ENCODE assay signal across 21 mouse cellular contexts in the genomic region with DNA sequence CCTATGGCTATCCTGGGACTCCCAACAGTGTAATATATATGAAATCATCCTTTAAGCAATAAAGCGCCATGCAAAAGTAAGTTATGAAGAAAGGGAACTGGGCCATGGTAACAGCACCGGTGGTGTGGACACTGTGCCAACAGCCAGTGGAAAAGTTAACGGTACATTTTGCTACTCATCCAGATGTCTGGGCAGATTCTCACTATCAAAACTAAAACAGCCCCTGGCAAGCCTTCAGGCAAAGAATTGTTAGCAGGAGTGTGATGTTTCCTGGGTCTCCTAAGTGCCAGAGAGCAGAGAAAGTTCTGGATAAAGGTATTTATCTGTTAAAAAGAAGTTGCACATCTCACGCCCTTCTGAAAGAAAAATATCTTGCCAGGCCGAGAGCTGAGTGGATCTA.
DNase-seq lines count a peak whose midpoint lies in the region; ATAC-seq lines count a peak whose summit lies in the region.
"Had no signal": no experiment of that assay in that cellular context is flagged by ENCODE, and none has a peak within 500 bp of the region (broad histone marks: within the 10 kb centered on the region; RNA-seq: fewer than 3 reads in every experiment).

No protein-coding gene starts in this region.

- no peak overlapping the region for H3K4me3 ChIP-seq in liver, embryonic 13.5 days (replicated peaks)
- H3K4me3 ChIP-seq in liver, embryonic 16.5 days (ENCODE audit: low read depth, low read length) = no peak overlapping the region
- no peak overlapping the region for H3K4me3 ChIP-seq in kidney, embryonic 16.5 days (ENCODE audit: low read length)
- H3K4me3 ChIP-seq: embryonic facial prominence, embryonic 12.5 days; limb, embryonic 12.5 days; neural tube, embryonic 12.5 days had no signal

- H3K27me3 ChIP-seq in liver, embryonic 13.5 days = no peaks in the 10 kb centered on the region
- H3K27me3 ChIP-seq in liver, embryonic 16.5 days (ENCODE audit: control insufficient read depth, insufficient read depth, low read depth, low read length) = no peaks in the 10 kb centered on the region
- H3K27me3 ChIP-seq in kidney, embryonic 16.5 days (ENCODE audit: insufficient read depth, low read length) = no peaks in the 10 kb centered on the region
- H3K27me3 ChIP-seq: CH12.LX; embryonic facial prominence, embryonic 12.5 days; neural tube, embryonic 12.5 days had no signal

- H3K27ac ChIP-seq in liver, embryonic 13.5 days = no peak overlapping the region
- H3K27ac ChIP-seq in liver, embryonic 16.5 days (ENCODE audit: low read length) = no peak overlapping the region
- no peak overlapping the region for H3K27ac ChIP-seq in kidney, embryonic 16.5 days (ENCODE audit: low read length)
- H3K27ac ChIP-seq: embryonic facial prominence, embryonic 12.5 days; limb, embryonic 12.5 days; neural tube, embryonic 12.5 days had no signal

- H3K9ac ChIP-seq in liver, embryonic 13.5 days = no peak overlapping the region
- no peak overlapping the region for H3K9ac ChIP-seq in liver, embryonic 16.5 days (ENCODE audit: low read depth, low read length)
- H3K9ac ChIP-seq in kidney, embryonic 16.5 days (replicated peaks; ENCODE audit: low read length) = no peak overlapping the region
- H3K9ac ChIP-seq: embryonic facial prominence, embryonic 12.5 days; limb, embryonic 12.5 days; neural tube, embryonic 12.5 days had no signal

- peak; percentile 61 for ATAC-seq in liver, embryonic 13.5 days (ENCODE audit: low read depth)
- ATAC-seq in erythroblast, adult 5-6 weeks (replicated peaks; ENCODE audit: low FRiP score, poor library complexity, severe bottlenecking) = peak; percentile 65
- ATAC-seq in liver, embryonic 16.5 days (ENCODE audit: low read depth) = peak; percentile 65
- no peak for ATAC-seq in kidney, embryonic 16.5 days (ENCODE audit: low FRiP score, low TSS enrichment)
- ATAC-seq: forebrain, embryonic 16.5 days; hindbrain, embryonic 16.5 days; intestine, embryonic 16.5 days had no signal

- H3K36me3 ChIP-seq in liver, embryonic 13.5 days = no peaks in the 10 kb centered on the region
- no peaks in the 10 kb centered on the region for H3K36me3 ChIP-seq in liver, embryonic 16.5 days (ENCODE audit: control insufficient read depth, insufficient read depth)
- no peaks in the 10 kb centered on the region for H3K36me3 ChIP-seq in kidney, embryonic 16.5 days (ENCODE audit: insufficient read depth, low read length)
- H3K36me3 ChIP-seq: embryonic facial prominence, embryonic 12.5 days; limb, embryonic 12.5 days; neural tube, embryonic 12.5 days had no signal

- DNase-seq in liver, embryonic 13.5 days = no peak
- DNase-seq in liver = no peak
- peak; percentile 55 for DNase-seq in MEL-GATA-1-ER (ENCODE audit: extremely low read depth, low read depth)
- DNase-seq in right cerebral cortex, adult 2 months (ENCODE audit: low spot score in 2 of 2) = no peak
- no peak for DNase-seq in layer of hippocampus, postnatal 10 days (ENCODE audit: low spot score in 2 of 2)
- DNase-seq: cerebellum, adult 9-11 months; heart, postnatal 10 days; lung, postnatal 10 days; right cerebral cortex, adult 18-20 months; spleen, adult 18-20 months had no signal

- H3K9me3 ChIP-seq in liver, embryonic 13.5 days (replicated peaks) = no peaks in the 10 kb centered on the region
- H3K9me3 ChIP-seq in liver, embryonic 16.5 days (replicated peaks; ENCODE audit: control insufficient read depth, low read length) = no peaks in the 10 kb centered on the region
- H3K9me3 ChIP-seq in kidney, embryonic 16.5 days (ENCODE audit: low read length) = no peaks in the 10 kb centered on the region
- H3K9me3 ChIP-seq: embryonic facial prominence, embryonic 12.5 days; limb, embryonic 12.5 days; neural tube, embryonic 12.5 days had no signal

- H3K4me2 ChIP-seq in liver, embryonic 13.5 days = no peak overlapping the region
- H3K4me2 ChIP-seq in liver, embryonic 16.5 days (ENCODE audit: low read depth, low read length) = no peak overlapping the region
- H3K4me2 ChIP-seq in kidney, embryonic 16.5 days (replicated peaks; ENCODE audit: low read depth, low read length) = no peak overlapping the region
- H3K4me2 ChIP-seq: embryonic facial prominence, embryonic 12.5 days; heart, embryonic 11.5 days; limb, embryonic 12.5 days; neural tube, embryonic 12.5 days had no signal

- peaks cover 1% of the 10 kb centered on the region; the same call in 1 of the 2 replicates for H3K4me1 ChIP-seq in liver, embryonic 13.5 days (replicated peaks)
- no peaks in the 10 kb centered on the region for H3K4me1 ChIP-seq in liver, embryonic 16.5 days (ENCODE audit: control insufficient read depth, low read depth, low read length)
- H3K4me1 ChIP-seq in kidney, embryonic 16.5 days (ENCODE audit: insufficient read depth, low read length) = no peaks in the 10 kb centered on the region
- H3K4me1 ChIP-seq: embryonic facial prominence, embryonic 12.5 days had no signal

- WGBS in liver, embryonic 13.5 days (ENCODE audit: insufficient replicate concordance) = 61% methylated on average over 5 of the region's 5 CpGs
- WGBS in liver, embryonic 16.5 days (ENCODE audit: insufficient replicate concordance) = 52% methylated on average over 5 of the region's 5 CpGs
- WGBS in kidney, embryonic 16.5 days = 82% methylated on average over 5 of the region's 5 CpGs
